Mouse (Mus musculus) left cerebral cortex, adult 9 months (tissue): ENCODE measurements around the gene Tmprss9.

Source experiments
- DNase-seq, 2 experiments: peaks; one replicate each; pipeline ENCODE4 v3.0.0; 2022; ENCODE audit warnings: low spot score in 2 of 2

Gene Tmprss9

DNA sequence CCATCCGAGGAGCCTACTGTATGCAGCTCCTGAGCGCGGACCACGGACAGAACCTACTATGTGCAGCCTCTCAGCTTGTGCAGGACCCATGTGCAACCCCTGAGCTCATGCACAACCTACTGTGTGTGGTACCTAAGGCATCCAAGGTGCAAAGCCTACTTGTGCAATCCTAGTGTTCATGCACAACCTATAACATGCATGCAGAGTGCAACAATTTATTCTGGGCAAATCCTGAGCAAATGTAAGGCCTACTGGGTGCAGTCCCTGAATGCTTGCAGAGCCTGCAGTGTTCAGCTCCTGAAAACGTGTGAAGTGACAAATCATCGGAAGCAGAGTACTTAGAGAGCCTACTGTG is 65.1 kb downstream of the Tmprss9 start:
- DNase-seq: no peak

DNA sequence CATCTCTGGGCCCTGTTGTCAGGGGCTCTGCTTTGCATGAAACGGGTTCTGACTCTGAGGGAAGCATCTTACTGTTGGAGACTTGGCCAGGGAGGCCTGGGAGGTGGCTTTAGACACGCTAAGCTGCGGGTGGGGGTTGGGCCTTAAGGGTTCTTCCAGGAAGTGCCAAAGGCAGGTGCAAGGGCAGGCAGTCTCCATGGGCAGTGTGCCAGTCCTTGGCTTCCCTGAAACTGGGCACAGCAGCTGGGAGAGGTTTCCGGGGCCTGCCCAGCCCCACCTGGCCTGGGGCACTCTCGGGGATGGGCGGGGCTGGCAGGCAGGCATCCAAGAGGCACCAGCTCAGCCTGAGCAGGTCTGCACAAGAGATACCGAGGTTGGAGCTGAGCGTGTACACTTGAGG is 66.0 kb downstream of the Tmprss9 start:
- DNase-seq: no peak

DNA sequence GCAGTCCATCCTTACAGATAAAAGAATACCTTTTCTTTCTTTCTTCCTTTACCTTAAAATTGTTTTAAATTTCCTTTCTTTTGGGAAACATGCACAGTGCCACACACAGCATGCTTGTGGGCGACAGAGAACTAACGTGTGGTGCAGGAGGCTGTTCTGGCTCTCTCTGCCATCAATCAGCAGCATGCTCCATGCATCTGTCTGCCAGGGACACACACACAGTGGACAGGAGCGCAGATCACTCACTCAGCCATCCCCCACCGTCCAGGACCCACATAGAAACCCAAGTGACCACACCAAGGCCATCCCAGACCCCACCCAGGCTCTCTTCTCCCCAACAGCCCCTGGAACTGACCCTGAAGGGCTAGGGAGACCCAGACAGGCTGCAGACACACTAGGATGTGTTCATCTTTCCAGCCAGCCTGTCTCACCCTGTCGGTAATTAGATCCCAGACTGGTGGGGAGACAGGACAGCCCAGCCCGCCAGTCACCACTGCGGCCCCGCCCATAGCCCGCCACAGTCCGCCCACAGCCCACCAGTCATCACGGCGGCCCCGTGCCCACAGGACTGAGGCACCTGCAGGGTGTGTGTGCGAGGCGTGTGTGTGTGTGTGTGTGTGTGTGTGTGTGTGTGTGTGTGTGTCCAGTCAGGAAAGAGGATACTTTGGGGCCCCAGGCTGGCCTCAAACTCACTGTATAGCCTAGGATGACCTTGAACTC is 67.3 kb downstream of the Tmprss9 start:
- DNase-seq: no peak

DNA sequence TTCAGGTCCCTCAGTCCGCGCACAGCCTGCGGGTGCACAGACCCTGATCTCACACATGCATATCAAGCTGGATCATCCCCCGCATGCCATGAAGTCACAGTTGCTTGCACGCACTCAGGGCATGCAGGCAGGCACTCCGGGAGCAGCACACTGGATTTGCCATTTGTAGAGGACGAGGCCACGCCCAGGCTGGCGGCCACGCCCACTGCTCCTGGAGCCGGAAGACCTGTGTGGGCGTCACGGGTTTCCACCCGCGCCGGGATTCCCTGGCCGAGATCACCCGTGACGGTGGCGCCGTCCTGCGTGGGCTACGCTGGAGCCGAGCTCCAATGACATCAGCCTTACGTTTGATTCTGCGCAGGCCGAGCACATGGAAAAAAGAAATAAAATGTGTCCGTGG is 68.0 kb downstream of the Tmprss9 start:
- peak; percentile 74 to 82 for DNase-seq

DNA sequence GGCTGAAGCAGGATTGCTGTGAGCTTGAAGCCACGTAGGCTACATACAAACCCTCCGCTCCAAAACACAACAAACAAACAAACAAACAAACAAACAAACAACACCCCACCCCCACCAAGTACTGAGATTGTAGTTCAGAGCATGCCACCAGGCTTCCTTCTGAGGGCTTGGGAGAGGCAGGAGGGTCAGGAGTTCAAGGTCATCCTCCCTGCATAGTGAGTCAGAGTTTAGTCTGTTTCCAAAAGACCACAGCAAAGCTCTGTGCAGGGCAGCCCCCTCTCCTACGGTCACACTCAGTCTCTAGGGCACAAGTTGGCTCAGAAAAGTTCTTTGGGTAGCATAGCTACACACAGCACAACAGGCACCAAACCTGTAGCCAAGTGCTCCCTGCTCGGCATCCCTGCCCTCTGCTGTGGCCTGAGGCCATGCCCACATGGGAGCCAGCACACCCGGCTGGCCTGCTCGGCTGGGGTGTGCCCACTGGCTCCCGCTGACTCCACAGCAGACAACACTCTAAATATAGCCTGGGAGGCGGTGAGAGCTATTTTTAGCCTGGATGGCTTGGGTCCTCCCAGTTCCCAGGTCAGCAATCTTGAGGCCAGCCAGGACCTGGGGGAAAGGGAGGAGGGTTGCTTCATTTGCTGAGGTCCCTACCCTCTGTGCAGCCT is 68.8 kb downstream of the Tmprss9 start:
- DNase-seq: no peak

DNA sequence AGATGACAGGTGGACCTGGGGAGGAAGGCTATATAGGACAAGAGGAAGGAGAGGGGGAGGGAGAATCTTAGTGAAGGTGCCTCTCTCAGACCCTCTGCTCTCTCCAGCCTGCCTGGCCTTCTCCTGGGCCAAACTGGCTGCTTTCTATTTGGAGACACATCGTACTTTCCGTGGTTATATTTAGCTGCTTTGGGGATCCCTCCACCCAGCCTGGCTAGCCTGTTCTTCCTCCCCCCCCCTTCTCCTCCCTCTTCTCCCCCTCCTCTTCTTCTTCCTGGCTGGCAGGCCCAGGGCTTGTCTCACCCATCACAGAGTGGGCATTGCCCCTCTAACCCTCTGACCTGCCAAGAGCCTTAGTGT is 69.3 kb downstream of the Tmprss9 start:
- DNase-seq: no peak

DNA sequence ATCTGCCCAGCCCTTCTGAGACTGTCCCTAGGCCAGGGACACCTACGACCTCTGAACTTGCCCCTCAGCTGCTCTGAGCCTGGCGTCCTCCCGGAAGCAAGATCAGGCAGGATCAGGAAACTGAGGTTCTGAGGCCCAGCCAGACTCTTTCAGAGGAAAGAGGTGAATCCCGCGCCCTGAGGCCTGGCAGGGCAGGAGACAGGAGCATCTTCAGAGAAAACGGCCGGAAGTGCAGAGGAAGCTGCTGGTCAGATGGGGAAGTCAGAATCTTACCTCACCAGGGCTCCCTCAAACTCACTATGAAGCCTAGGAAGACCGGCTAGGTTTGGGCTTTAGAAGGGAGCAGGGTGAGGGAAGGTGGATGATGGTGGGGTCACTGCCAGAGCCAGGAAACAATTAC is 71.3 kb downstream of the Tmprss9 start:
- no peak for DNase-seq

DNA sequence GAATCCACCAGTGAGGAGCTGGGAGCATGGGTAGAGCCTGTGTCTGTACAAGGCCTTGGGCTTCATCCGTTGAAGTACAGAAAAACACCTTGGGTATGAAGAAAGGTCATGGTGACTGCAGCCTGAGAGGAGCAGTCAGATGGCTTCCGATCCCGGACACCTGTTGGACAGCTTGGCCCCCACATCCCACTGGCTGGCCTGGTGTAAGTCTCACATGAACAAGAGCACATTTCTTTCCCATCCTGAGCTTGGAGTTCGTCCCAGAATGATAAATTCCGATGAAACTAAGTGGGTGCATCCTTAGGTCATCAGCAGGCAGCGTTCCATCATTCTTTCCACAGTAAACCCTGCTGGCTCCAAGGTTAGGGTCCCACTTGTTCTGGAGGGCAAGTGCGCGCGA is 72.1 kb downstream of the Tmprss9 start:
- DNase-seq: no peak

DNA sequence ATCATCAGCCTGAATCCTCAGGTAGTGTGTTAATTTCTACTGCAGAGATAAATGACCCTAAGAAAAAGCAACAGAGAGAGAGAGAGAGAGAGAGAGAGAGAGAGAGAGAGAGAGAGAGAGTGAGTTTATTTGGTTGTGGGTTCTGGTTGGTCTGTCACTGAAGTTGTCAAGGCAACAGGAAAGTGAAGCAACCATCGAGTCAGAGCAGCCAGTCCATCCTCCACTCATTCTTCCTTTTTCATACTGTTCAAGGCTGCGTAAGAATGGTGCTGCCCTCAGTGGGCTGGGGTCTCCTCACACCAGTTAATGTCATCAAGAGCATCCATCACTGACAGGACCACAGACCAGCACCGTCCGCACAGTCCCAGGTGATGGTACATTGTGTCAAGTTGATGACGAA is 72.6 kb downstream of the Tmprss9 start:
- no peak for DNase-seq

DNA sequence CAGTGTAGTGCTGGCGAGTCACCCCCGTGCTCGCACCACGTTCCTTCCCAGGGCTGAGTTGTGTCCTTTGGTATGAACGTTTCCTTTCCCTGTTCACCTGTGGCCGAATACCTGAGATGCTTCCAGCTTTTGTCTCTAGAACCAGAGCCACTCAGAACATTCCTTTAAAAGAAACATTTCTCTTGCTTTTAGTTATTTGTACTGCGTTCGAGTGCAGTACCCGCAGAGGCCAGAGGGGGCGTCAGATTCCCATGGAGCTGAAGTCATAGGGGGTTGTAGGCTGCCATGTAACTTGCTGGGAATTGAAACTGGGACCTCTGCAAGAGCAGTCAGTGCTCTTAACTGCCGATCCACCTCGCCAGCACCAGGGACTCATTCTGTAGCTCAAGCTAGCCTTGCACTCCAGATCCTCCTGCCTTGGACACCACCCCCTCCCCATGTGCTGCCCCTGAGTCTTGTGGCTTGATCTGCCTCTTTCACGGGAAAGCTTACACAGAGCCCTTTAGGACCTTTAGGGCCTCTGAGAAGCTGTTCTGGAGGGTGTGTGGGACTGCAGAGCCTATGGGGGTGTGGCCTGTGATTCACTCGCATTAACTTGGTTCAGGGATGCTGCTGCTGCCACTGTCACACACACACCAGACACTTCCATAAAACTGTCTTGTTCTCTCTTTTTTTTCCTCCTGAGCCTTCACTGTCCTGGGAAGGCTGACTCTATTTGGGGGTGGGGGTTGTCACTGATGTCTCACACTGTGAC is 75.2 kb downstream of the Tmprss9 start:
- DNase-seq: no peak

DNA sequence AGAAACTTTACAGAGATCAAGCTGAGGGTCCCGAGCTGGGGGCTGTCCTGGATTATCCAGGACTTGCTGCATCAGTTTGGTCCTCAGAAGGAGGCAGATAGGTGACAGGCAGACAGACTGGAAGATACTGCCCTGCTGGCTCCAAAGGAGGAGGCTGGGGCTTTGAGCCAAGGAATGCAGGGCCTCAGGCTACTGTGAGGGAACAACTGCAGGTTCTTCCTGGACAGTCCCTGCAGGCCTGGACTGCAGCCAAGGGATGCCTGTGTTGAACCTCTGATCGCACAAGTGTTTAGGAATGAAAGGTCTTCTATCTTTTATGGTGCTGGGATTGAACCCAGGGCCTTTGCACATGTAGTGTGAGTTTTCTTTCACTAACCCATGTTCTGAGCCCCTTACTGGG is 76.2 kb downstream of the Tmprss9 start:
- no peak for DNase-seq

DNA sequence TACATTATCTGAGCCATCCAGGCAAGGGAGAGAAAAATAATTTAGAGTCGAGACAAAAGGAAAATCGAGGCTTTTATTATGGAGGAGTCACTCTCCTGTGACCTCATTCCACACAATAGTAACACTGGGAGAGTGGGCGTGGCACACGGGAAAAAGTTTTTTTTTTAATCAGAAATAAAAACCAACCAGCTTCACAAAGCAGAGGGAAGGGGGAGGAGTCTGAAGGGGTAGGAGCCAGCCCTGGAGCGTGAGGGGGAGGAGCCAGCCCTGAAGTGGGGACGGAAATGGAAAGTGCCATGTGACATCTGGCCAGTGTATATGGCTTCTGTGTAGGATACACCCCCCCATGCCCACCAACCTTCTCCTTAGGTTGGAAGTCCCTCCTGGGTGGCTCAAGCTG is 76.9 kb downstream of the Tmprss9 start:
- no peak for DNase-seq

DNA sequence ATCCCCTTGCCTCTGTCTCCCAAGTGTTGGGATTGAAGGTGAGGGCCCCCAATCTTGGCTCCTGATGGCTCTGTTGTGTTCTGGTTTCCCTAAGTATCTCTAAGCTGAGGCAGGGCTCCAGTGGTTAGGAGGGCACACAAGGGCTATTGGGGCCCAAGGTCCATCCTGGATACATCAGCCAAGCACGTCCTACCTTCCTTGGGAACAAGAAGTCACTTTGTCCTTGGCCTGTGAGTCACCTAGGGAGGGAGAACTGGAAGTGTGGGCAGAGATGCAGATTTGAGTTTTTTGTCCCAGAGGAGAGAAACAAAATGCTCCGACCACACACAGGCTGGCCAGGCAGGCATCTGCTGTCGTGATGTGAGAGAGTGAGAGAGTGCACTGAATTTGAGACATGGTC is 77.4 kb downstream of the Tmprss9 start:
- DNase-seq: no peak
